Mouse (Mus musculus) CH12.LX (cell line): ENCODE results near the gene Farp1. TPM values are rescaled to one million over a fixed set of nuclear protein-coding genes. Genes with fewer than 3 reads are reported as not detected.

Experiments
- DNase-seq: peaks from one replicate; pipeline ENCODE4 v3.0.0-alpha.2; 2013; ENCODE audit errors: extremely low read depth
- H3K27ac ChIP-seq: 2 replicates; pipeline ENCODE4 v1.5.1; 2012; ENCODE audit warnings: low read depth, mild to moderate bottlenecking, control low read depth, moderate library complexity; ENCODE audit not compliant: insufficient read depth
- H3K27me3 ChIP-seq: replicated peaks from 2 replicates; pipeline ENCODE3; 2012; ENCODE audit warnings: inconsistent platforms
- H3K36me3 ChIP-seq, 2 experiments: replicated peaks in 1 of 2; 2 replicates each; pipeline versions ENCODE3 to v1.6.1; 2012; ENCODE audit warnings: inconsistent platforms in 1 of 2, low read length in 1 of 2, mild to moderate bottlenecking in 1 of 2, mixed read lengths in 1 of 2, moderate library complexity in 1 of 2; ENCODE audit not compliant: control insufficient read depth in 1 of 2, insufficient read depth in 1 of 2
- H3K4me1 ChIP-seq, 2 experiments: 2 replicates each; pipeline ENCODE4 v1.6.1; 2012; ENCODE audit warnings: inconsistent platforms in 1 of 2, moderate library complexity in 1 of 2; ENCODE audit not compliant: insufficient read depth in 2 of 2, control insufficient read depth in 1 of 2
- H3K4me2 ChIP-seq: 2 replicates; pipeline ENCODE4 v1.6.1; 2012; ENCODE audit warnings: low read depth, mild to moderate bottlenecking, control low read depth; ENCODE audit not compliant: poor library complexity, insufficient read depth, severe bottlenecking
- H3K4me3 ChIP-seq, 3 experiments: fragments of 150-350 bp in 1 of 3; sonication (generic) in 1 of 3; replicated peaks in 1 of 3; 2 replicates each; pipeline versions ENCODE3 to v1.5.1; 2011 to 2012; ENCODE audit warnings: low read depth in 2 of 3, low read length in 2 of 3, mild to moderate bottlenecking in 2 of 3, moderate library complexity in 2 of 3, control low read depth in 1 of 3, improper control_type of control experiment in 1 of 3, inconsistent platforms in 1 of 3, mixed read lengths in 1 of 3; ENCODE audit not compliant: poor library complexity in 1 of 3
- H3K79me2 ChIP-seq: replicated peaks from 2 replicates; pipeline ENCODE4 v1.6.1; 2012; ENCODE audit warnings: mild to moderate bottlenecking, moderate library complexity; ENCODE audit not compliant: control insufficient read depth, poor library complexity, insufficient read depth, severe bottlenecking; ENCODE audit errors: extremely low read depth
- H3K9ac ChIP-seq: 2 replicates; pipeline ENCODE4 v1.6.1; 2012; ENCODE audit warnings: low read depth, mild to moderate bottlenecking, control low read depth, moderate library complexity; ENCODE audit not compliant: insufficient read depth
- H3K9me3 ChIP-seq: replicated peaks from 2 replicates; pipeline ENCODE3; 2012; ENCODE audit warnings: low read length, inconsistent platforms, mixed read lengths
- CHD1 ChIP-seq: IDR thresholded peaks from 2 replicates; pipeline ENCODE4 v1.6.1; 2012; ENCODE audit warnings: low read depth, low read length, improper control_type of control experiment, inconsistent platforms
- CTCF ChIP-seq, 2 experiments: IDR thresholded peaks in 1 of 2; conservative IDR thresholded peaks in 1 of 2; 2 replicates each; pipeline ENCODE4 v1.5.1; 2011 to 2012; ENCODE audit warnings: low read depth in 2 of 2, low read length in 2 of 2, improper control_type of control experiment in 1 of 2, inconsistent platforms in 1 of 2, mild to moderate bottlenecking in 1 of 2, moderate library complexity in 1 of 2
- E2F4 ChIP-seq: IDR thresholded peaks from 2 replicates; pipeline ENCODE4 v1.6.1; 2011; ENCODE audit warnings: low read depth, low read length, improper control_type of control experiment; ENCODE audit not compliant: insufficient replicate concordance
- ELF1 ChIP-seq: IDR thresholded peaks from 2 replicates; pipeline ENCODE4 v1.6.1; 2014; ENCODE audit warnings: low read depth, mild to moderate bottlenecking, inconsistent platforms, low read length, improper control_type of control experiment
- ETS1 ChIP-seq: conservative IDR thresholded peaks from 2 replicates; pipeline ENCODE4 v1.6.1; 2012; ENCODE audit warnings: low read depth, mild to moderate bottlenecking, inconsistent platforms, low read length, improper control_type of control experiment, moderate library complexity
- JUND ChIP-seq: conservative IDR thresholded peaks from 2 replicates; pipeline ENCODE4 v1.6.1; 2011; ENCODE audit warnings: low read depth, low read length, improper control_type of control experiment
- KAT2A ChIP-seq: IDR thresholded peaks from 2 replicates; pipeline ENCODE4 v1.6.1; 2012; ENCODE audit warnings: low read length, improper control_type of control experiment, inconsistent platforms; ENCODE audit not compliant: insufficient replicate concordance
- MXI1 ChIP-seq: IDR thresholded peaks from 2 replicates; pipeline ENCODE4 v1.6.1; 2011; ENCODE audit warnings: mild to moderate bottlenecking, low read depth, low read length, improper control_type of control experiment
- MYC ChIP-seq: IDR thresholded peaks from 2 replicates; pipeline ENCODE4 v1.6.1; 2011; ENCODE audit warnings: low read depth, mild to moderate bottlenecking, improper control_type of control experiment, low read length
- NRF1 ChIP-seq: IDR thresholded peaks from 2 replicates; pipeline ENCODE4 v1.6.1; 2014; ENCODE audit warnings: low read depth, mild to moderate bottlenecking, inconsistent platforms, low read length, improper control_type of control experiment, moderate library complexity
- POLR2A ChIP-seq: IDR thresholded peaks from 2 replicates; pipeline ENCODE4 v1.6.1; 2011; ENCODE audit warnings: low read depth, mild to moderate bottlenecking, improper control_type of control experiment, low read length
- SIN3A ChIP-seq: IDR thresholded peaks from 2 replicates; pipeline ENCODE4 v1.6.1; 2012; ENCODE audit warnings: low read length, improper control_type of control experiment, inconsistent platforms
- TCF12 ChIP-seq: IDR thresholded peaks from 2 replicates; pipeline ENCODE4 v1.6.1; 2014; ENCODE audit warnings: low read depth, mild to moderate bottlenecking, inconsistent platforms, low read length, improper control_type of control experiment
- ZKSCAN1 ChIP-seq: IDR thresholded peaks from 2 replicates; pipeline ENCODE4 v1.6.1; 2012; ENCODE audit warnings: low read depth, inconsistent platforms, low read length, improper control_type of control experiment, borderline replicate concordance
- ZNF384 ChIP-seq: IDR thresholded peaks from 2 replicates; pipeline ENCODE4 v1.6.1; 2012; ENCODE audit warnings: low read depth, low read length, improper control_type of control experiment, inconsistent platforms
- dilution Hi-C: fragments of 300-500 bp; cut with MboI; formaldehyde crosslinking; loops from 2 replicates; pipeline ENCODE4 v1.14.3; 2020; ENCODE audit warnings: low sequenced_read_pairs; ENCODE audit not compliant: extremely low pct_unique_long_range_greater_than_20kb, extremely low pct_ligation_motif_present
- in situ Hi-C: fragments of 300-500 bp; cut with MboI; formaldehyde crosslinking; loops from 3 replicates; pipeline ENCODE4 v1.14.3; 2019; ENCODE audit warnings: low sequenced_read_pairs, low pct_ligation_motif_present, low pct_unique_long_range_greater_than_20kb, mixed read lengths
- polyA plus RNA-seq: library from polyadenylated mRNA; unstranded; fragments of >175 nt; gene quantifications from 2 replicates; pipeline ENCODE4 v1.2.1, GENCODE M21; 2012; ENCODE audit warnings: low read depth; ENCODE audit not compliant: insufficient read length
- total RNA-seq, 2 experiments: library from RNA; depleted of rRNA; stranded (reverse); fragments of 300-350 nt in 1 of 2; fragments of >200 nt in 1 of 2; gene quantifications; 2 replicates each; pipeline ENCODE4 v1.2.3; 2012 to 2014

Farp1 gene
- total and polyA plus RNA-seq, 3 experiments, result 2.4 to 10.3 (median 2.5) TPM

GRCm38 (mm10) chr14:121198915-121199572 is 164.0 kb downstream of the Farp1 start:
- Histone ChIP-seq H3K4me1 (peaks cover 11 to 33% of the 10 kb centered on the region in 2 experiments), H3K4me3 (no peak overlapping the region), H3K27ac (no peak overlapping the region), H3K4me2 (no peak overlapping the region), H3K79me2 (no peaks in the 10 kb centered on the region), H3K27me3 (no peaks in the 10 kb centered on the region), H3K9ac (no peak overlapping the region), H3K36me3 (peaks cover 0 to 3% of the 10 kb centered on the region in 2 experiments), H3K9me3 (peaks cover 12% of the 10 kb centered on the region)
- dilution Hi-C loops, result no loop called here
- DNase-seq, result peak; percentile 38
- TF ChIP-seq SIN3A, result 0 out of 2 replicates have a peak, but pooled peaks have one; percentile 24
- TF ChIP-seq ZKSCAN1, result no peak
- TF ChIP-seq ELF1, result peak; percentile 26; the same call in 1 of the 2 replicates
- in situ Hi-C loops, result no loop called here

- no peak overlapping the region for H3K27ac ChIP-seq
- H3K9ac ChIP-seq, result no peak overlapping the region
- DNase-seq, result no peak
- dilution Hi-C loops (no loop called here), in situ Hi-C loops (no loop called here)
- H3K79me2 ChIP-seq, result no peaks in the 10 kb centered on the region
- no peak overlapping the region for H3K4me2 ChIP-seq
- no peaks in the 10 kb centered on the region for H3K27me3 ChIP-seq
- peaks cover 12% of the 10 kb centered on the region for H3K9me3 ChIP-seq
- no peak overlapping the region for H3K4me3 ChIP-seq
- peaks cover 11 to 33% of the 10 kb centered on the region in 2 experiments for H3K4me1 ChIP-seq
- TF ChIP-seq ZNF384 (no peak), E2F4 (no peak), CHD1 (no peak), CTCF (conservative IDR thresholded peaks at IDR 0.05 in 1 of 2, IDR thresholded peaks at IDR 0.05 in 1 of 2; ENCODE audit: low read depth in 2 of 2, low read length in 2 of 2) (no peak), TCF12 (no peak), ZKSCAN1 (no peak), KAT2A (no peak), POLR2A (no peak), JUND (no peak), ETS1 (no peak), MYC (no peak), NRF1 (no peak), MXI1 (no peak)
- TF ChIP-seq, all 38 proteins: peak for 0
- peaks cover 0 to 3% of the 10 kb centered on the region in 2 experiments for H3K36me3 ChIP-seq
Measured at GRCm38 (mm10) chr14:121199789-121200188, 164.8 kb downstream of the Farp1 start.
